Mouse (Mus musculus) kidney, adult 8-10 months (tissue): ENCODE results near the gene Nup210l.

Experiments used
- DNase-seq, 2 experiments: peaks; one replicate each; pipeline ENCODE4 v3.0.0; 2022

Nup210l gene

GRCm38 (mm10) chr3:90179566-90179965 is 75.6 kb downstream of the Nup210l start:
- no peak for DNase-seq

- DNase-seq = no peak
These were observed 79.6 kb downstream of the Nup210l start for GRCm38 (mm10) chr3:90183581-90183980.

GRCm38 (mm10) chr3:90190859-90191510 is 87.1 kb downstream of the Nup210l start:
- DNase-seq = no peak

GRCm38 (mm10) chr3:90194759-90195158 is 90.8 kb downstream of the Nup210l start:
- DNase-seq = no peak

- DNase-seq = no peak
These were observed 91.7 kb downstream of the Nup210l start for GRCm38 (mm10) chr3:90195644-90196043.

GRCm38 (mm10) chr3:90197548-90197947 is 93.6 kb downstream of the Nup210l start:
- DNase-seq = no peak

GRCm38 (mm10) chr3:90202884-90203283 is 99.0 kb downstream of the Nup210l start:
- DNase-seq = no peak

GRCm38 (mm10) chr3:90203619-90204018 is 99.7 kb downstream of the Nup210l start:
- DNase-seq = no peak

GRCm38 (mm10) chr3:90204582-90204981 is 100.7 kb downstream of the Nup210l start:
- no peak for DNase-seq

- no peak for DNase-seq
These were observed 104.7 kb downstream of the Nup210l start for GRCm38 (mm10) chr3:90208662-90209061.

- no peak for DNase-seq
These were observed 106.1 kb downstream of the Nup210l start for GRCm38 (mm10) chr3:90209908-90210566.

GRCm38 (mm10) chr3:90211475-90212398 is 107.8 kb downstream of the Nup210l start:
- DNase-seq = no peak

- no peak for DNase-seq
These were observed 108.8 kb downstream of the Nup210l start for GRCm38 (mm10) chr3:90212723-90213122.

GRCm38 (mm10) chr3:90213377-90213866 is 109.5 kb downstream of the Nup210l start, which contains the start of the genes Rps27 and Rab13:
Gene Rps27, minus strand, starts transcription at chr3:90213651.
Gene Rab13, plus strand, starts transcription at chr3:90213695.
- peak; percentile 94 to 95 for DNase-seq

GRCm38 (mm10) chr3:90213956-90214684 is 110.2 kb downstream of the Nup210l start:
- DNase-seq = peak in 1 of 2 experiments; percentile 26

- DNase-seq = no peak
These were observed 112.0 kb downstream of the Nup210l start for GRCm38 (mm10) chr3:90215825-90216380.

- peak in 1 of 2 experiments; percentile 58 for DNase-seq
These were observed 116.2 kb downstream of the Nup210l start for GRCm38 (mm10) chr3:90220088-90220487.

GRCm38 (mm10) chr3:90220531-90220951 is 116.6 kb downstream of the Nup210l start:
- DNase-seq = peak; percentile 79 to 82

GRCm38 (mm10) chr3:90221123-90221522 is 117.2 kb downstream of the Nup210l start:
- DNase-seq = no peak

- DNase-seq = no peak
These were observed 118.5 kb downstream of the Nup210l start for GRCm38 (mm10) chr3:90222455-90222854.

GRCm38 (mm10) chr3:90222941-90223340 is 119.0 kb downstream of the Nup210l start:
- DNase-seq = no peak

GRCm38 (mm10) chr3:90224331-90224730 is 120.4 kb downstream of the Nup210l start:
- no peak for DNase-seq
